Mouse (Mus musculus): ENCODE results near the gene Lrrc42.

- TF ChIP-seq POLR2A (IDR thresholded peaks at IDR 0.05; ENCODE audit: low read depth, low read length), result no peak
- TF ChIP-seq CTCF (IDR thresholded peaks at IDR 0.05; ENCODE audit: extremely low read depth, insufficient read length, insufficient replicate concordance, low read depth, low read length), result no peak
Measured at GRCm38 (mm10) chr4:107208880-107209279, 44.5 kb downstream of the Lrrc42 start, which contains the start of gene Ldlrad1.
